Mouse (Mus musculus): Measurements from ENCODE around the gene Gm19402. TPM values are rescaled to one million over a fixed set of nuclear protein-coding genes. Genes with fewer than 3 reads are reported as not detected.
"Not testable (repeated sequence)": the region's sequence is repeated elsewhere in the genome, so short reads cannot be mapped to it uniquely, and the experiment has no call there.

The Gm19402 gene
- not detected in 2 replicates for polyA plus RNA-seq (2014; fragmentation: Nextera tagmentation; extraction: Ambion mirVana)

DNA sequence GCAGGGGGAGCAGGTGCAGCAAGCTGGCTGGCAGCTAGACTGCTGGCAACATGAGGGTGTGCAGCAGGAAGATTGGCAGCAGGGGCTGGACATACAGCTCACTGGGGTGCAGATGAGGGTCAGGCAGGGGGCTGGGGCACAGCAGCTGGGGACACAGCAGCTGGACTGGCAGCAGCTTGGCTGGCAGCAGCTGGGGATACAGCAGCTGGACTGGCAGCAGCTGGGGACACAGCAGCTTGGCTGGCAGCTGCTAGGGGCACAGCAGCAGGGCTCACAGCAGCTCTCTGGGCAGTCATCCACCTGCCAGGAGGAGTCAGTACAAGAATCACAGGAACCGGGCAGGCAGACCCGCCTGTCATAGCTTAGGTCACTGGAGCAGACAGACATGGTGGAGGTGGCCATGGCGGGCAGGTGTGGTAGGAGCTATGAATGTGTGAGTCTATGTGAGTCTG, at the start of gene Gm19402:
Gene Gm19402 (minus strand): TSS at position 402 of the 452 bp plus-strand sequence.
- WGBS, result 58% methylated on average over 3 of the region's 3 CpGs
- not testable (repeated sequence) for DNase-seq (ENCODE audit: low spot score); H3K9ac ChIP-seq (ENCODE audit: low read depth, low read length)

DNA sequence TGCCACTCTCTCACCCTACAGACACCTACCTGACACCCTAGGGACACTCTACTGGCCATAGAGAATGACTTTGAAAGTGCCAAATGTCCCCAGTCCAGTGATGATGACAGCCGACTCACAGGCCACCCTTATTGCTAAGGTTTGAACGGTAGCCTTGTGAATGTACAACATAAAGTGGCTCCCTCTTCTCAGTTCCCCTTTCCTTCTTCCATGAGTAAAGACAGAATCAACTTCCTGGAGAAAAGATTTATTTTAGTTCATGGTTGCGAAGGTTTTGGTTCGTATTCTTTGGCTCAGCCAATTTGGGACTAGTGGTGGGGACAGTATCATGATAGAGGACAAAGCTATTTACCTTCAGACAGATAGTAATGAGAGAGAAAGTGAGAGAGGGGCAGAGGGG, 48.4 kb upstream of the Gm19402 start:
- ATAC-seq (ENCODE audit: low read depth) (no peak), DNase-seq (ENCODE audit: low spot score) (no peak)
- 87% methylated on average over 4 of the region's 4 CpGs for WGBS
- H3K4me2 ChIP-seq (ENCODE audit: low read depth, low read length), result no peak overlapping the region
- no peaks in the 10 kb centered on the region for H3K27me3 ChIP-seq (replicated peaks; ENCODE audit: control insufficient read depth, insufficient read depth, low read length)
- no peaks in the 10 kb centered on the region for H3K4me1 ChIP-seq (ENCODE audit: control insufficient read depth, insufficient read depth, low read length)
- H3K36me3 ChIP-seq (ENCODE audit: control insufficient read depth, insufficient read depth, low read length), result no peaks in the 10 kb centered on the region
- no peak overlapping the region for H3K27ac ChIP-seq (replicated peaks; ENCODE audit: low read depth, low read length)
- no peak overlapping the region for H3K4me3 ChIP-seq (ENCODE audit: low read depth, low read length)
- peaks cover 9% of the 10 kb centered on the region for H3K9me3 ChIP-seq (ENCODE audit: control insufficient read depth, low read length)
- H3K9ac ChIP-seq (ENCODE audit: low read depth, low read length), result no peak overlapping the region

More for the DNA sequence above, at the start of gene Gm19402:
- H3K27ac ChIP-seq (replicated peaks; ENCODE audit: low read depth, low read length); H3K4me2 ChIP-seq (ENCODE audit: low read depth, low read length); H3K9me3 ChIP-seq (ENCODE audit: control insufficient read depth, low read length); H3K4me3 ChIP-seq (ENCODE audit: low read depth, low read length); H3K36me3 ChIP-seq (ENCODE audit: control insufficient read depth, insufficient read depth, low read length); H3K4me1 ChIP-seq (ENCODE audit: control insufficient read depth, insufficient read depth, low read length); ATAC-seq (ENCODE audit: low read depth): not testable (repeated sequence)
- H3K27me3 ChIP-seq (replicated peaks; ENCODE audit: control insufficient read depth, insufficient read depth, low read length), result peaks cover 26% of the 10 kb centered on the region

DNA sequence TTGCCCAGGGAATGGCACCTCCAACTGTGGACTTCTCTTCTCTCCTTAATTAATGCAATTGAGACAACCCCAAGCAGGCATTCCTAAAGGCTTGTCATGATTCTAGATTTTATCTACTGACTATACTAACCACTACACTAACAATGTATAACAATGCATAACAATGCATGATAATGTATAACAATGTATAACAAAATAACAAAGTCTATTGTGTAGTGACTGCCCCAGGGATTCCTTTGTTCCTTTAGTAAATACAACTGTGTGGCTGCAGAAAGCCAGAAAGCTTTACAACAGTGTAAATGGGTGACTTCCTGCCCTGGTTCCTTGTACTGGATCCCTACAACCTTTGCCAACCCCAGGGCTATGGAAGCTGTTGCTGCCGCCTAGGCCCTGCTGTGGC, 45.4 kb upstream of the Gm19402 start:
- no peak overlapping the region for H3K27ac ChIP-seq (replicated peaks; ENCODE audit: low read depth, low read length)
- DNase-seq (ENCODE audit: low spot score), result no peak
- H3K27me3 ChIP-seq (replicated peaks; ENCODE audit: control insufficient read depth, insufficient read depth, low read length), result no peaks in the 10 kb centered on the region
- H3K36me3 ChIP-seq (ENCODE audit: control insufficient read depth, insufficient read depth, low read length), result no peaks in the 10 kb centered on the region
- no peak for ATAC-seq (ENCODE audit: low read depth)
- H3K9me3 ChIP-seq (ENCODE audit: control insufficient read depth, low read length), result peaks cover 9% of the 10 kb centered on the region
- H3K4me1 ChIP-seq (ENCODE audit: control insufficient read depth, insufficient read depth, low read length), result no peaks in the 10 kb centered on the region
- H3K4me2 ChIP-seq (ENCODE audit: low read depth, low read length), result no peak overlapping the region
- no peak overlapping the region for H3K9ac ChIP-seq (ENCODE audit: low read depth, low read length)
- WGBS, result 91% methylated on average over 1 of the region's 1 CpGs
- no peak overlapping the region for H3K4me3 ChIP-seq (ENCODE audit: low read depth, low read length)

DNA sequence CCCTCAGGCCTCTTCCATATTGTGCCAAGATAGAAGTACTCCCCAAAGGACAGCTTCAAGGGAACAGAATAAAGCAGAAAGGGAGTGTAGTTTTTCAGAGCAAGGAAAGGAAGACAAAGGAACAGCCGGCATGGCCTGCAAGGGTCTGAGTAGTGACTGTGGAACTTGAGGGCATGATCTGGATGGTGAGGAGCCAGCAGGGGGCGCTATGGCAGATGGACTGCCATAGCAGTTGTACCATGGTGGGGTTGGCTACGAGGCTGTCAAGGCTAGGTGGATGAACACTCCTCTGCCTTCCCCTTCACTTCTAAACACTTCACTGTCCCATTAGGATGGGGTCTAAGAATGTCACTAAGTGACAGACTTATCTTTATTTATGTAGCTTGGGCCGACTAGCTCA, 38.7 kb upstream of the Gm19402 start:
- Histone ChIP-seq H3K27ac (replicated peaks; ENCODE audit: low read depth, low read length) (no peak overlapping the region), H3K9ac (ENCODE audit: low read depth, low read length) (no peak overlapping the region), H3K36me3 (ENCODE audit: control insufficient read depth, insufficient read depth, low read length) (no peaks in the 10 kb centered on the region), H3K9me3 (ENCODE audit: control insufficient read depth, low read length) (peaks cover 3% of the 10 kb centered on the region; the same call in 1 of the 2 replicates), H3K4me3 (ENCODE audit: low read depth, low read length) (no peak overlapping the region), H3K4me2 (ENCODE audit: low read depth, low read length) (no peak overlapping the region), H3K4me1 (ENCODE audit: control insufficient read depth, insufficient read depth, low read length) (no peaks in the 10 kb centered on the region), H3K27me3 (replicated peaks; ENCODE audit: control insufficient read depth, insufficient read depth, low read length) (no peaks in the 10 kb centered on the region)
- no peak for ATAC-seq (ENCODE audit: low read depth)
- DNase-seq (ENCODE audit: low spot score), result no peak
- 45% methylated on average over 4 of the region's 4 CpGs for WGBS

DNA sequence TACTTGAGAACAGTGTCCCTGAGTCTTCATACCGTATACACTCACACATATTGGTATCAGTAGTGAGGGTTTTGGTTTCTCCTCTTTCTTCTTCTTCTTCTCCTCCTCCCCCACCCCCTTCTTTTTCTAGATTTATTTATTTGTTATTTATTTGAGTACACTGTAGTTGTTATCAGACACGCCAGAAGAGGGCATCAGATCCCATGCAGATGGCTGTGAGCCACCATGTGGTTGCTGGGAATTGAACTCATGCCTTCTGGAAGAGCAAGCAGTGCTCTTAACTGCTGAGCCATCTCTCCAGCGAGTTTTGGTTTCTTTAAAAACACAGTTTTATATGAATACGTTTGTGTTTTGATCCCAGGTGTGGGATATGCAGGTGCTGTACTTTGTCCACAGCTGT, 37.7 kb upstream of the Gm19402 start:
- H3K27ac ChIP-seq (replicated peaks; ENCODE audit: low read depth, low read length), result no peak overlapping the region
- no peaks in the 10 kb centered on the region for H3K9me3 ChIP-seq (ENCODE audit: control insufficient read depth, low read length)
- H3K4me2 ChIP-seq (ENCODE audit: low read depth, low read length), result no peak overlapping the region
- no peak overlapping the region for H3K9ac ChIP-seq (ENCODE audit: low read depth, low read length)
- 63% methylated on average over 4 of the region's 4 CpGs for WGBS
- H3K4me1 ChIP-seq (ENCODE audit: control insufficient read depth, insufficient read depth, low read length), result no peaks in the 10 kb centered on the region
- no peaks in the 10 kb centered on the region for H3K36me3 ChIP-seq (ENCODE audit: control insufficient read depth, insufficient read depth, low read length)
- ATAC-seq (ENCODE audit: low read depth), result no peak
- H3K4me3 ChIP-seq (ENCODE audit: low read depth, low read length), result no peak overlapping the region
- no peaks in the 10 kb centered on the region for H3K27me3 ChIP-seq (replicated peaks; ENCODE audit: control insufficient read depth, insufficient read depth, low read length)
- DNase-seq (ENCODE audit: low spot score), result no peak

DNA sequence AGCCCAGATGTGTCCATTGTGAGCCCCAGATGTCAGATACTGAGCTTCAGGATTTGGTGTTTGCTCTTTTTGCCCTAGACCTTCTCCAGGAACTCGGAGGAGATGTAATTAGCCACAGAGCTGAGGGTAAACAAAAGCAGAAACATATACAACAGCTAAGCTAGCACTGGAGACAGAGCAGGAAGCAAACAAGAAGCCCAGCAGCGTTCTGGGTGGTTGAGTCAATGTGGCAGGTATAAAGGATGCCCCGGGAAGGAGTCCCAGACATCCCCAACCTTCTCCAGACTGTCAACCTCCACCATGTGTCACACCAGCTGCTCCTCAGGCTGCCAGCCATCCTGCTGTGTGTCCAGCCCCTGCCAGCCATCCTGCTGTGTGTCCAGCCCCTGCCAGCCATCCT, 35.6 kb upstream of the Gm19402 start, which contains the start of gene Gm10100:
Gene Gm10100 (plus strand): TSS at position 301 of the 400 bp plus-strand sequence.
- WGBS, result 31% methylated on average over 3 of the region's 3 CpGs
- no peak within 1 kb of the TSS for H3K4me2 ChIP-seq (ENCODE audit: low read depth, low read length)
- H3K4me1 ChIP-seq (ENCODE audit: control insufficient read depth, insufficient read depth, low read length), result no peaks in the 10 kb centered on the region
- DNase-seq (ENCODE audit: low spot score) (no peak), ATAC-seq (ENCODE audit: low read depth) (no peak)
- H3K36me3 ChIP-seq (ENCODE audit: control insufficient read depth, insufficient read depth, low read length), result no peaks in the 10 kb centered on the region
- no peaks in the 10 kb centered on the region for H3K27me3 ChIP-seq (replicated peaks; ENCODE audit: control insufficient read depth, insufficient read depth, low read length)
- no peak within 1 kb of the TSS for H3K27ac ChIP-seq (replicated peaks; ENCODE audit: low read depth, low read length)
- no peaks in the 10 kb centered on the region for H3K9me3 ChIP-seq (ENCODE audit: control insufficient read depth, low read length)
- no peak within 1 kb of the TSS for H3K9ac ChIP-seq (ENCODE audit: low read depth, low read length)
- H3K4me3 ChIP-seq (ENCODE audit: low read depth, low read length), result no peak within 1 kb of the TSS

DNA sequence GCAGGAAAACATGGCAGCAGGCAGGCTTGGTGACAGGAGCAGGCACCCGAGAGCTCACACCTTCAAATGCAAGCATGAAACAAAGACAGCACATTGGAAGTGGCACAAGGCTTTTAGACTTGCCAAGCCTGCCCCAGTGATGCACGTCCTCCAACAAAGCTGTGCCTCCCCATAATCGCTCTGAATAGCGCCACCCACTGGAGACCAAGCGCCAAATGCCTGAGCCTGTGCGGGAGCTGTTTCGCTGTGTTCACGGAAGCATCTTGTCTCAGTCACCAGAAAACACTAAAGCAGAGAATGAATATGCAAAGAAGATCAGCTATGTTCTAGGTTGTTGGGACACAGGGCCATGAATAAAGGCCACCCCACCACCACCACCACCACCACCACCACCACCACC, 34.3 kb upstream of the Gm19402 start:
- Histone ChIP-seq H3K27ac (replicated peaks; ENCODE audit: low read depth, low read length) (no peak overlapping the region), H3K9me3 (ENCODE audit: control insufficient read depth, low read length) (no peaks in the 10 kb centered on the region), H3K27me3 (replicated peaks; ENCODE audit: control insufficient read depth, insufficient read depth, low read length) (no peaks in the 10 kb centered on the region), H3K4me2 (ENCODE audit: low read depth, low read length) (no peak overlapping the region), H3K36me3 (ENCODE audit: control insufficient read depth, insufficient read depth, low read length) (no peaks in the 10 kb centered on the region), H3K4me3 (ENCODE audit: low read depth, low read length) (no peak overlapping the region), H3K4me1 (ENCODE audit: control insufficient read depth, insufficient read depth, low read length) (no peaks in the 10 kb centered on the region), H3K9ac (ENCODE audit: low read depth, low read length) (no peak overlapping the region)
- no peak for ATAC-seq (ENCODE audit: low read depth)
- no peak for DNase-seq (ENCODE audit: low spot score)
- 73% methylated on average over 8 of the region's 8 CpGs for WGBS

DNA sequence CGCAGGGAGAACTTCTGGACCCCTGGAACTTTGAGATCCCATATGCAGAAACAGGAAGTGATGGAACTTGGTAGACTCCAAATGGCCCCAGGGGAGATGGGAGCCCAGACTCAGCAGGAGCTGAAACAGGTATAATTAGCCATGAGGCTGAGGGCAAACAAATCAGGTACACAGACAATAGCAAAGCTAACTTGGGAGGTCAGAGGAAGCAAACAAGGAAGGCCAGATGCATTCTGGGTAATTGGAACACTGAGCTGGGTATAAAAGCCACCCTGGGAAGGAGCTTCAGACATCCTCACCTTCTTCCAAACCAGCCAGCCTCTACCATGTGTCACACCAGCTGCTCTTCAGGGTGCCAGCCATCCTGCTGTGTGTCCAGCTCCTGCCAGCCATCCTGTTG, 29.7 kb upstream of the Gm19402 start, which contains the start of gene Krtap12-1:
Gene Krtap12-1 (plus strand): TSS at position 301 of the 400 bp plus-strand sequence.
- not testable (repeated sequence) for H3K36me3 ChIP-seq (ENCODE audit: control insufficient read depth, insufficient read depth, low read length); H3K4me3 ChIP-seq (ENCODE audit: low read depth, low read length); ATAC-seq (ENCODE audit: low read depth); H3K9ac ChIP-seq (ENCODE audit: low read depth, low read length); H3K9me3 ChIP-seq (ENCODE audit: control insufficient read depth, low read length); H3K27ac ChIP-seq (replicated peaks; ENCODE audit: low read depth, low read length); H3K27me3 ChIP-seq (replicated peaks; ENCODE audit: control insufficient read depth, insufficient read depth, low read length); DNase-seq (ENCODE audit: low spot score); H3K4me2 ChIP-seq (ENCODE audit: low read depth, low read length); H3K4me1 ChIP-seq (ENCODE audit: control insufficient read depth, insufficient read depth, low read length)
- WGBS, result 88% methylated on average over 1 of the region's 1 CpGs

DNA sequence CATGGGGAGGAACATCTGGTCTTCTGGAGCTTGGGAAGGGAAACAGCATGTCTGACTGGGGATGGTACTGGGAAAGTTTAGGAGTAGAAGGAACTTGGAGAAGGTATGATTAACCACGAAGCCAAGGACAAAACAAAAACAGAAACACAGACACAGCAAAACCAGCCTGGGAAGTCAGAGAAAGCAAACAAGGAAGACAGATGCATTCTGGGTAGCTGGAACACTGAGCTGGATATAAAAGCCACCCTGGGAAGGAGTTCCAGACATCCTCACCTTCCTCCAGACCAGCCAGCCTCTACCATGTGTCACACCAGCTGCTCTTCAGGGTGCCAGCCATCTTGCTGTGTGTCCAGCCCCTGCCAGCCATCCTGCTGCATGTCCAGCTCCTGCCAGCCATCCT, 24.9 kb upstream of the Gm19402 start, which contains the start of gene Gm10142:
Gene Gm10142 (plus strand): TSS at position 301 of the 400 bp plus-strand sequence.
- Histone ChIP-seq H3K27ac (replicated peaks; ENCODE audit: low read depth, low read length) (no peak within 1 kb of the TSS), H3K27me3 (replicated peaks; ENCODE audit: control insufficient read depth, insufficient read depth, low read length) (no peaks in the 10 kb centered on the region), H3K9ac (ENCODE audit: low read depth, low read length) (no peak within 1 kb of the TSS), H3K9me3 (ENCODE audit: control insufficient read depth, low read length) (peaks cover 7% of the 10 kb centered on the region; the same call in 1 of the 2 replicates), H3K4me1 (ENCODE audit: control insufficient read depth, insufficient read depth, low read length) (no peaks in the 10 kb centered on the region), H3K4me3 (ENCODE audit: low read depth, low read length) (no peak within 1 kb of the TSS), H3K4me2 (ENCODE audit: low read depth, low read length) (no peak within 1 kb of the TSS), H3K36me3 (ENCODE audit: control insufficient read depth, insufficient read depth, low read length) (no peaks in the 10 kb centered on the region)
- WGBS, result 80% methylated on average over 1 of the region's 1 CpGs
- ATAC-seq (ENCODE audit: low read depth) (no peak), DNase-seq (ENCODE audit: low spot score) (no peak)

All from embryonic facial prominence, embryonic 14.5 days (tissue).